Mouse (Mus musculus): ENCODE results near the gene Gas6. TPM values are rescaled to one million over a fixed set of nuclear protein-coding genes. Genes with fewer than 3 reads are reported as not detected.
A peak's percentile ranks its signal among the peaks of the same experiment; 100 is the strongest.

Gas6 gene
- polyA plus RNA-seq, 1 experiment from 2014 or later = 43.5 TPM

- Histone ChIP-seq H3K4me3 (ENCODE audit: low read depth, low read length) (no peak overlapping the region), H3K9ac (no peak overlapping the region), H3K36me3 (ENCODE audit: insufficient read depth) (no peaks in the 10 kb centered on the region), H3K9me3 (ENCODE audit: low read depth, low read length) (no peaks in the 10 kb centered on the region), H3K4me1 (ENCODE audit: insufficient read depth) (peaks cover 4% of the 10 kb centered on the region; the same call in 1 of the 2 replicates), H3K4me2 (no peak overlapping the region), H3K27me3 (ENCODE audit: insufficient read depth, low read length) (no peaks in the 10 kb centered on the region), H3K27ac (ENCODE audit: low read depth) (no peak overlapping the region)
- peak; percentile 79 for DNase-seq
- peak; percentile 91 for TF ChIP-seq CTCF (IDR thresholded peaks at IDR 0.05; ENCODE audit: low read depth)
- WGBS = 40% methylated on average over 4 of the region's 4 CpGs
- peak; percentile 43; the same call in 1 of the 2 replicates for ATAC-seq (ENCODE audit: insufficient read depth)
Measured at GRCm38 (mm10) chr8:13461843-13462242, 32.4 kb downstream of the Gas6 start.

DNA sequence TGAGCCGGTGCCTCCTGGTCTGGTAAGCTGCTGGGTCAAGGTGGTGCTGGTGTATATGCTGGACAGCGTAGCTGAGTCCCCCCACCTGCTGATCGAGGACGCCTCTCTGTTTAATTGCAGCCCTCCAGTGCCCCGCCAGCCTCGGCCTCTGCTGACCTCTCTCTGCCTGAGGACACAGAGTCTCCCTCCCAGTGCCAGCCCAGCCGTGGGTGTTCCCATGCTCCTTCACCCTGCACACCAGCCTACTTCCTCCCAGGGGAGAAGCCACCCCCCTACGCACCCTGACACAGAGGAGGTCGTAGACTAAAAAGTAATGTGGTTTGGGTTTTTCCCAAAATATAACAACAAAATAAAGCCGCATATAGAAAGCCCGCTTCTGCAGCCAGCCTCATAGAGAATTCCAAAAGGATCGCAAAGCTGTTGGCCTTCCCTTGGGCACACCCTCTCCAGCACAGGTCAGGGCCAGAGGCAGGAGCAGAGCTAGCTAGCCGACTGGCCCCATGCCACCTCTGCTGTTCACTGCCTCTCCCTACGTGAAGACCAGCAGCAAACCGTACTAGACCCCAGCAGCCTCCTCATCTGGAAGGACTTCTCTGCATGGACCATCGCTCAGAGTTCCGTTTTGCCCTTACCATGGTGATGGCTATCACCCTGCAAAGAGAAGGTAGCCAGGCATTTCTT lies 33.1 kb downstream of the Gas6 start:
- WGBS = 56% methylated on average over 17 of the region's 17 CpGs
- DNase-seq = no peak
- peaks cover 4% of the 10 kb centered on the region; the same call in 1 of the 2 replicates for H3K4me1 ChIP-seq (ENCODE audit: insufficient read depth)
- no peak overlapping the region for H3K4me2 ChIP-seq
- no peaks in the 10 kb centered on the region for H3K36me3 ChIP-seq (ENCODE audit: insufficient read depth)
- no peak for ATAC-seq (ENCODE audit: insufficient read depth)
- H3K4me3 ChIP-seq (ENCODE audit: low read depth, low read length) = no peak overlapping the region
- H3K27me3 ChIP-seq (ENCODE audit: insufficient read depth, low read length) = no peaks in the 10 kb centered on the region
- no peaks in the 10 kb centered on the region for H3K9me3 ChIP-seq (ENCODE audit: low read depth, low read length)
- H3K27ac ChIP-seq (ENCODE audit: low read depth) = no peak overlapping the region
- H3K9ac ChIP-seq = no peak overlapping the region
- TF ChIP-seq CTCF (IDR thresholded peaks at IDR 0.05; ENCODE audit: low read depth) = no peak

DNA sequence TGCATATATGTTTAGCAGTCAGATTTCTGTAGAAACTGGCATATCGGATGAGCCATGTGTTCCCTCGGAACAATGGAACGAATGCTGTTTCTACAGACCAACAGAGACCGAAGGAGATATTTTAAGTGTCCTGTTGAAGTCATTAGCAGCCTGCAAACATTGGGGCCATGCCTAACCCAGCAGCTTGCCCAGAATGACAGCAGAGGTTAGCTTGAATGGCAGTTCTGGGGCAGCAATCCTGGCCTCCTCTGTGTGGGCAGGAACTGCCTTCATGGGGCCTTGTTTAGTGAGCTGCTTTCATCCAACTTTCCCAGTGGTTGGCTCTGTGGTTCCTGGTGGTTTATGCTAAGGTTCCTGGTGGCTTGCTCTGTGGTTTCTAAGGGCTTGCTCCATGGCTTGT lies 34.9 kb downstream of the Gas6 start:
- TF ChIP-seq CTCF (IDR thresholded peaks at IDR 0.05; ENCODE audit: low read depth) = no peak
- Histone ChIP-seq H3K4me1 (ENCODE audit: insufficient read depth) (no peaks in the 10 kb centered on the region), H3K4me2 (no peak overlapping the region), H3K9me3 (ENCODE audit: low read depth, low read length) (no peaks in the 10 kb centered on the region), H3K4me3 (ENCODE audit: low read depth, low read length) (no peak overlapping the region), H3K27ac (ENCODE audit: low read depth) (no peak overlapping the region), H3K9ac (no peak overlapping the region), H3K36me3 (ENCODE audit: insufficient read depth) (no peaks in the 10 kb centered on the region), H3K27me3 (ENCODE audit: insufficient read depth, low read length) (no peaks in the 10 kb centered on the region)
- no peak for DNase-seq
- 84% methylated on average over 4 of the region's 4 CpGs for WGBS
- no peak for ATAC-seq (ENCODE audit: insufficient read depth)

- peak; percentile 89 for TF ChIP-seq CTCF (IDR thresholded peaks at IDR 0.05; ENCODE audit: low read depth)
- ATAC-seq (ENCODE audit: insufficient read depth) = peak; percentile 54; the same call in 1 of the 2 replicates
- WGBS = 22% methylated on average over 2 of the region's 2 CpGs
Measured at GRCm38 (mm10) chr8:13455295-13455694, 39.0 kb downstream of the Gas6 start.

GRCm38 (mm10) chr8:13454341-13455113 lies 39.8 kb downstream of the Gas6 start:
- Histone ChIP-seq H3K27me3 (ENCODE audit: insufficient read depth, low read length) (no peaks in the 10 kb centered on the region), H3K27ac (ENCODE audit: low read depth) (no peak overlapping the region), H3K9me3 (ENCODE audit: low read depth, low read length) (no peaks in the 10 kb centered on the region), H3K9ac (no peak overlapping the region), H3K36me3 (ENCODE audit: insufficient read depth) (no peaks in the 10 kb centered on the region), H3K4me2 (no peak overlapping the region), H3K4me3 (ENCODE audit: low read depth, low read length) (no peak overlapping the region), H3K4me1 (ENCODE audit: insufficient read depth) (no peaks in the 10 kb centered on the region)
- no peak for TF ChIP-seq CTCF (IDR thresholded peaks at IDR 0.05; ENCODE audit: low read depth)
- ATAC-seq (ENCODE audit: insufficient read depth) = no peak
- WGBS = 71% methylated on average over 8 of the region's 8 CpGs
- DNase-seq = no peak

More at GRCm38 (mm10) chr8:13455295-13455694, 39.0 kb downstream of the Gas6 start:
- Histone ChIP-seq H3K27ac (ENCODE audit: low read depth) (no peak overlapping the region), H3K4me3 (ENCODE audit: low read depth, low read length) (no peak overlapping the region), H3K27me3 (ENCODE audit: insufficient read depth, low read length) (no peaks in the 10 kb centered on the region), H3K9me3 (ENCODE audit: low read depth, low read length) (no peaks in the 10 kb centered on the region), H3K36me3 (ENCODE audit: insufficient read depth) (no peaks in the 10 kb centered on the region), H3K4me1 (ENCODE audit: insufficient read depth) (no peaks in the 10 kb centered on the region), H3K9ac (no peak overlapping the region), H3K4me2 (no peak overlapping the region)
- DNase-seq = peak; percentile 83

DNA sequence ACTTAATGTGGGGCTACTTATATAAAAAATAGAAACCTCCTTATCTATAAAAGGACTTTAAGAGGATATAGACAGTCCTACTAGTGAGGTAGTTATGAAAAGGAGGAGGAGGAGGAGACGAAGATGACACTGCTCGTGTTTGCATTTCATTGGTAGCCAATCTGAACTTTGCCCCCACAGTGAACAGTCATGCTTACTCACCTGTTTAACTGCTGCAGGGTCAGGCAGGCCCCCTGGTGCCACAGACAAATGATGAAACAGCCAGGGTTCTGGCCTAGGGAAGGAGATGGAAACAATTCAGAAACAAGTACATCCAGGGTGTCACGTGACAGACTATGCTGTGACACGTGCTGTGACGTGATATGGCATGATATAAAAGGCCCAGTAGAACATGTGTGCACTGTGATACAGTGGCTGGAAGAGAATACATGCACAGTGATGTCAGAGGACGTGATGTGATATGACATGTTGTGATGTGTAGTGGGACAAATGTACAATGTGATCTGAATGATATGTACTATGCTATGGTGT lies 42.5 kb downstream of the Gas6 start:
- no peak overlapping the region for H3K9ac ChIP-seq
- no peak overlapping the region for H3K4me3 ChIP-seq (ENCODE audit: low read depth, low read length)
- no peak for DNase-seq
- H3K9me3 ChIP-seq (ENCODE audit: low read depth, low read length) = no peaks in the 10 kb centered on the region
- H3K27me3 ChIP-seq (ENCODE audit: insufficient read depth, low read length) = no peaks in the 10 kb centered on the region
- no peaks in the 10 kb centered on the region for H3K36me3 ChIP-seq (ENCODE audit: insufficient read depth)
- no peaks in the 10 kb centered on the region for H3K4me1 ChIP-seq (ENCODE audit: insufficient read depth)
- ATAC-seq (ENCODE audit: insufficient read depth) = no peak
- no peak overlapping the region for H3K27ac ChIP-seq (ENCODE audit: low read depth)
- no peak overlapping the region for H3K4me2 ChIP-seq
- TF ChIP-seq CTCF (IDR thresholded peaks at IDR 0.05; ENCODE audit: low read depth) = no peak
- WGBS = 52% methylated on average over 6 of the region's 6 CpGs

- no peak overlapping the region for H3K4me2 ChIP-seq
- H3K4me3 ChIP-seq (ENCODE audit: low read depth, low read length) = no peak overlapping the region
- DNase-seq (peak; percentile 87), ATAC-seq (ENCODE audit: insufficient read depth) (no peak)
- WGBS = 56% methylated on average over 4 of the region's 4 CpGs
- no peaks in the 10 kb centered on the region for H3K36me3 ChIP-seq (ENCODE audit: insufficient read depth)
- H3K27me3 ChIP-seq (ENCODE audit: insufficient read depth, low read length) = no peaks in the 10 kb centered on the region
- TF ChIP-seq CTCF (IDR thresholded peaks at IDR 0.05; ENCODE audit: low read depth) = no peak
- no peak overlapping the region for H3K9ac ChIP-seq
- no peaks in the 10 kb centered on the region for H3K9me3 ChIP-seq (ENCODE audit: low read depth, low read length)
- H3K4me1 ChIP-seq (ENCODE audit: insufficient read depth) = no peaks in the 10 kb centered on the region
- H3K27ac ChIP-seq (ENCODE audit: low read depth) = no peak overlapping the region
Measured at GRCm38 (mm10) chr8:13448145-13448544, 46.1 kb downstream of the Gas6 start.

Data from lung, embryonic 14.5 days (tissue).